Mouse (Mus musculus) left cerebral cortex, postnatal 10 days (tissue): Measurements from ENCODE around the gene Fxr2. TPM values are rescaled to one million over a fixed set of nuclear protein-coding genes. Genes with fewer than 3 reads are reported as not detected.

Experiments used
- DNase-seq, 2 experiments: peaks; one replicate each; pipeline ENCODE4 v3.0.0; 2021 to 2022; ENCODE audit warnings: low spot score in 2 of 2, mixed read lengths in 1 of 2; ENCODE audit errors: extremely low spot score in 1 of 2
- intact Hi-C: fragments of 180-260 bp; cut with DNase I; formaldehyde crosslinking; loops from one replicate; pipeline ENCODE4 v1.15.1; 2025
- total RNA-seq, 2 experiments: library from RNA; stranded (reverse); gene quantifications; 2 replicates each; pipeline ENCODE4 v1.2.3; 2021

Gene Fxr2
- total RNA-seq, 2 experiments from 2014 or later = 92.0 to 99.4 TPM

DNA sequence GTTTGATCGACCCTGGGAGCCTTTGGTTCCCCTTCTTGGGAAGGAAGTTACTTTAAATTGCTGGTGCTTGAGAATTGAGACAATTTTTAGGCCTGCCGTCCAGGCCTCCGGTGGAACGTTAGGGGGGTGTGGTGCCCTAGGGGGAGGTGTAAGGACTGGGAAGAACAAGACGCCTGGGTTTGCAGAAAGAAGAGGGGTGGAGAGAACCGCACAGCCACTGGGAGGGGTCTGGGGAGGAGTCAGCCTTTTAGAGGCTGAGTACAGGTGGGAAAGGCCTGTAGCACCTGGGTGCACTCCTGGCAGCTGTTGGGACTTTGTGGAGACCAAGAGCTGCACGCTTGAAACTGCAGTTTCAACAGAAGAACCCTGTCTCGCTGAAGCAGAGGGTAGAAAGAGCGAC is 22.0 kb downstream of the Fxr2 start:
- no peak for DNase-seq
- intact Hi-C loops = no loop called here

DNA sequence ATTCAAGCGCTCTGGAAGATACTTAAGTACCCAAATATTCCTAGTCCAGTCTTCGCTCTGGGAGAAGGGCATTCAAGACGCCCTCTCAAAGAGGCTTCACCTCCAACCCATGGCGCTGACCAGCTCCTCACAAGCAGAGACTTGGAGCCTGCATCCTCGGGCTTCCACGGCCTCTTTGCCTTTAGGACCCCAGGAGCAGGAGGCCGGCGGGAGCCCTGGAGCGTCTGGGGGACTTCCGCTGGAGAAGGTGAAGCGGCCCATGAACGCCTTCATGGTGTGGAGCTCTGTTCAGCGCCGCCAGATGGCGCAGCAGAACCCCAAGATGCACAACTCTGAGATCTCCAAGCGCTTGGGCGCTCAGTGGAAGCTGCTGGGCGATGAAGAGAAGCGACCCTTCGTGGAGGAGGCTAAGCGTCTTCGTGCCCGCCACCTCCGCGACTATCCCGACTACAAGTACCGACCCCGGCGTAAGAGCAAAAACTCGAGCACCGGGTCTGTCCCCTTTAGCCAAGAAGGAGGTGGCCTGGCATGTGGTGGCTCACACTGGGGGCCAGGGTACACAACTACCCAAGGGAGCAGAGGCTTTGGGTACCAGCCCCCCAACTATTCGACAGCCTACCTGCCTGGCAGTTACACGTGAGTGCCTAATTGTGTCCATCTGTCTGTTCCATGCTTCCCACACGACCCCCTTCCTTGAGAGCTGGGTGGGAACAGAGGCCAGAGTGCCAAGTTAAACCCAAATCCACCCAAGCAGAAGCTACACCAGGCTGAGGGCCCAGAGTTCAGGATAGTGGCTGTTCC is 22.7 kb downstream of the Fxr2 start, which contains the start of gene Sox15:
Gene Sox15 (plus strand): TSS at position 51 of the 801 bp plus-strand sequence.
- peak; percentile 70 to 83 for DNase-seq
- intact Hi-C loops = no loop called here

DNA sequence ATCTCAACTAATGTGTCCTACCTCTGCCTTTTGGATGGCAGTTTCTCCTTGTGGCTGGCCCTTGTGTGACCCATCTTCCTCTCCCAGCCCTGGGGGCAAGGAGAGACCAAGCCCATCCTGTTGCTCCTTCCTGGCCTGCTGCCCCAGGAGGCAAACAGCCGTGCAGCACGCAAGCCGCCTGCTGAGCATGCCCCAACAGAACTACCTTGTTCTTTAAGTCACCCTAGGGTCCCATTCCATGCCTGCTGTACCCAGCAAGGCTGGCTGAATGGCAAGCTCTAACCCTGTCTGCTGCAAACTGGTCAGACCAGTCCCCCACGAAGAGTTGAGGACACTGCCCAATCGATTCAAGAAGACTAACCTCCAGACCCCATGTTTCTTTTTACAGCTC is 23.3 kb downstream of the Fxr2 start:
- no peak for DNase-seq
- intact Hi-C loops = no loop called here

DNA sequence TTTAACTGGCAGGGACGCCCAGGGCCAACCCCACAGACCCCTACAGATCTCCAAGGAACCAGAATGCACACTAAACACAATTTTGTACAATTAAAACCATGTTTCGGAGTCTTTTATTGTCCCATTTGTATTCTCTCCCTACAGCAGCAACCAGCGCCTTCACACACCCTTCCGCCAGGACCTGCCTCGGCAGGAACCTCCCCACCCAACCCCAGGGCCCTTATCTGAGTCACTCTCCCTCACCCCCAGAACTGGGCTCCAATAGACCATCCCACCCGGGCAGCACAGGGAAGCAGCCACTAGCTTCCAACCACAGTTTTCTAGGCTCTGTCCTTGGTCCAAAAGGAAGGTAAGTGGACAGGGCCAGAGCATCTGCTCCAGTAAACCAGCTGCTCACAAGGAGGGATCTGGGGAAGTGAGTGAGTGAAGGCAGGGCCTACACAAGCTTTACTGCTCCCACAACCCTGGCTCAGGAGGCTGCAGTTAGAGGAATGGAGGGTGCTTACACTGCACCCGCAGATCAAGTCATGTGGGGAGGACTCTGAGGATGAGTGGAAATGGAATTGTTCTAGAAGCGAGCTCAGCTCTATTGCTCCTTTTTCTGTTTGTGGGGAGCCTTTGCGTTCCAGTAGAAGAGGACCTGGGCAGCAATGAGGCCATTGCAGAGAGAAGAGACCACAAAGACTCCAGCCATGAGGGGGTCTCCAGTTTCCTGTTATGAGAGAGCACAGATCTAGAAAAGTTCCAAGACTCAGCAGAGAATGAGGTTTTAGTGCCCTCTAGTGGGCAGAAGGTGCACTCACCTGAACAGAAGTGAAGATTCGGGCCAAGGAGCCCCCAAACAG is 24.0 kb downstream of the Fxr2 start:
- peak in 1 of 2 experiments; percentile 49 for DNase-seq
- intact Hi-C loops = no loop called here

DNA sequence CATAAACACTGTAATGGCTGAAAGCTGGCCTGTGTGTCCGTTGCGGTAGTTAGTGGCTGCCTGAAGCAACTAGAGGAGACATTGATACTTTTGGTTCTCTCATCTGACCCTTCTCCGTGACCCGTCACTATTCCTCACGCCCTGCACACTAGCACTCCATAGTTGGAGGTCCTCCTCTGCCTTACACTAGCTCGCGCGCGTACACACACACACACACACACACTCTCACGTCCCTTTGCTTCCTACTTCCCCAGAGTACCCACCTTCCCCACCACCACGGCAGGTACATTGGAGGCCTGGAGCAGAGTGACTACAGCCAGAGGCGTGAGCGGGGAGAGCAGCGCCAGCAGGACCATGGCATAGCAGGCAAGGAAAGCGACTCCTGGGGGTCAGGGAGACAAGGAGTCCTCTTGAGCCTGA is 24.7 kb downstream of the Fxr2 start:
- no peak for DNase-seq
- intact Hi-C loops = no loop called here

DNA sequence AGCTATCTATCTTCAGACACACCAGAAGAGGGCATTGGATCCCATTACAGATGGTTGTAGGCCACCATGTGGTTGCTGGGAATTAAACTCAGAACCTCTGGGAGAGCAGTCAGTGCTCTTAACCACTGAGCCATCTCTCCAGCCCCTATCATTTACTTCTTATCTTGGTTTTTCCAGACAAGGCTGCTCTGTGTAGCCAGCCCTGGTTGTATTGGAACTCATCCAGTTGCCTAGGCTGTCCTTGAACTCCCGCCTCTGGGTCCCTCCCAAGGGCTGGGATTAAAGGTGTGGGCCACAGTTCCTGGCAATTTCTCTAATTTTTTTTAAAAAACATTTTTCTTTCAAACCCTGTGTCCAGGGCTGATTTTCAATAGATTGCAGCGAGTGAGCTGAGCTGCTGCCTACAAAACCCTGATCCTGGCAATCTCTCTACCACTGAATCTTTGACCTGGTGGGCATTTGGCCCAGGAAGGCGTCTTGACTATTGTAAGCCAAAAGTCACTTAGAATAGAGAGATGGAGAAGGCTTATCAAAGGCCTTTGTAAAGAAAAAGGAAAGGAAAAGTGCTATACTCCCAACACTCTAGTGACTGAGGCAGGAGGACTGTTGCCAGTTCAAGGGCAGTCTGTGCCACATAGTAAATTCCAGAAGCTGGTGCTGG is 28.6 kb downstream of the Fxr2 start:
- DNase-seq = no peak
- intact Hi-C loops = no loop called here

DNA sequence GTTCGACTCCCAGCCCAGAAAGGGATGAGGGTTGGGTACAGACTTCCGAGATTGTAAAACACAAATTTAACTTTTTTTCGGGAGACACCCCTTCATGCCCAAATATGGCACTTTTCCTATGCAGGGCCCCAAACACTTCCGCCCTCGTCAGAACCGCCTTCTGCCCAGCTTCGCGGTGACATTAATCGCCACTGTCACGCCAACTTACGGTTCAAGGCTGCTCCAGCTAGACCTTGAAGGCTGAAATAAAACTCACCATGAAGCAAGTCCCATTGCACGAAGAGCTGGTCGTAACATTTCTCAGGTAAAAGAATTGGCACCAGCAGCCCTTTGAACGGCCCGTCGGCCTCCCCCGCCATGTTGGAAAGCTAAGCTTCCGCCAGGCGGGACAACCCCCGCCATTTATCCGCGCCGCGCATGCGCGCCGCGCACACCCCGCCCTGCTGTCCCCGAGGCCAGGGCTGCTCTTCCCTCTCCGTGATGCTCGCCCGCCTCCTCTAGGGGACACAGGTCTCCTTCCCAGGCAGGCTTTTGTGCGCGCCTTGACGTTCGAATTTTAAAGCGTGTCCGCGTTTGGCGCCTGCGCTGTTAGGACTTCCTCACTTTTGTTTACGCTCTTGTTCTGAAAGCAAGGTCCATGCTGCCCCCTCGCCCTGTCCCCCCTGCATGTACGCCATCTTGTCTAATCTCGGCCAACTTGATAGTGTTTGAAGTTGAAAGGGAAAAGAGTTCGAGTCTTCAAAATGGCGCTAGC is 29.6 kb downstream of the Fxr2 start, which contains the start of gene Mpdu1:
Gene Mpdu1 (minus strand): TSS at position 430 of the 754 bp plus-strand sequence.
- peak; percentile 94 to 98 for DNase-seq
- intact Hi-C loops = no loop called here

DNA sequence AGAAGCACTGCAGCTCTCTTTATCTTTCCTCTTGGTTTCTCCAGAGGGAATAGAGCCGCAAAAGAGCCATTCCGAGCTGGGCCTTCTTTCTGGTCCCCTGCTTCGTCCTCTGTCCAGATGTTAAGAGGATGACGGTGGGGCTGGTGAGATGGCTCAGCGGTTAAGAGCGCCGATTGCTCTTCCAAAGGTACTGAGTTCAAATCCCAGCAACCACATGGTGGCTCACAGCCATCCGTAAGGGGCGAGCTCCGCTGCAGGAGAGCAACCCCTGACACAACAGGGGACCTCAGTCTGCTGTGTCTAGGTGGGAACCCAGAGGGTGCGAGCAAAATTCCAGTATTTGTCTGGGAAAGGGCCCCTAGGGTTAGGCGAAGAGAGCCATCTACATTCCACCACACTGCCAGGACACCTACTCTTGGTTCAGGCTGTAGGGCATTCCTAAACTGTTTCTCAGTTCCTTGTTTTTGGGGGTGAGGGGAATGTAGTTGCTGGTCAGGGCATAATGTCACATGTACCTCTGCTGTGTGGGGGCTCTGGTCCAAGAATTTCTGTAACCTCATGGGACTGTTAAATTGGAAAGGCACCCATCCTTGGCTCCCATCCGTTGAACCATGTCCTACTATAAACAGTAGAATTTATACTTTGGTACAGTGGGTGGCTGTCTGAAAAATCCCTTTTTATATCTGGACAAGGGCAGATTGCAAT is 30.3 kb downstream of the Fxr2 start:
- no peak for DNase-seq
- intact Hi-C loops = no loop called here

DNA sequence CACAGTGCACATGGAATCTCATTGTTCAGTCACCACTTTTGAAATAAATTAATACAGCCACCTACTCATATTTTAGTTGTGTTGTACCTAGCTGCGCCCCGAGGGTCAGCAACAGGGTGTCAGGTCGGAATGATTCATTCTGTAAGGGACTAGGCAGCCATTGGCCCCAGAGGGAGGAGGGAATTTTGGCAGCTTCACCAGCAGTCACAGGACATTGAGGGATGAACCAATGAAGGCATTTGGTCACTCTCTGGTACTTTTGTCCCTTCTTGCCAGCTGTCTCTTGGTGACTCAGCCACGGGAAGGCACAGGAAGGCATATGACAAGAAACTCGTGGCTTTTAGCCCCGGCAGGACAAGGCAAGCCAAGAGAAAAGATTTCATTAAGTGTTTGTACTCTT is 31.0 kb downstream of the Fxr2 start:
- intact Hi-C loops = no loop called here

DNA sequence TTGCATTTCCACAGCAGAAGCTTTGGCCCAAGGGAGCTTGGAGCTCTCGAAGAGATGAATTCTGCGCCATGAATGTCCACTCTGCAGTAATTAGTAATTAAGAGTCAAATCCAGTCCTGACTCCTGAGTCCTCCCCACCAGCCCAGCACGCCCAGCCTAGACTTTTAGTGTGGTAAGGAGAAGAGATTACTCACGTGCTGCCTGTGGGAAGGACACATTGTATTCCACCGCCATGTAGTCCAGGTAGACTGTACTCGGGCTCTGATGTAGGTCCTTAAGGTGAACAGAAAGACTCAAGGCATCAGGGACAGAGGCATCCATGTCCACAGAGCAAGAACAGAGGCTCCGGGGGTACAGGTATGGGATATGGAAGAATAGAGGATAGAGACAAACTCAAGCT is 32.1 kb downstream of the Fxr2 start:
- intact Hi-C loops = no loop called here
- DNase-seq = no peak

More for the DNA sequence above, 31.0 kb downstream of the Fxr2 start:
- DNase-seq = no peak

DNA sequence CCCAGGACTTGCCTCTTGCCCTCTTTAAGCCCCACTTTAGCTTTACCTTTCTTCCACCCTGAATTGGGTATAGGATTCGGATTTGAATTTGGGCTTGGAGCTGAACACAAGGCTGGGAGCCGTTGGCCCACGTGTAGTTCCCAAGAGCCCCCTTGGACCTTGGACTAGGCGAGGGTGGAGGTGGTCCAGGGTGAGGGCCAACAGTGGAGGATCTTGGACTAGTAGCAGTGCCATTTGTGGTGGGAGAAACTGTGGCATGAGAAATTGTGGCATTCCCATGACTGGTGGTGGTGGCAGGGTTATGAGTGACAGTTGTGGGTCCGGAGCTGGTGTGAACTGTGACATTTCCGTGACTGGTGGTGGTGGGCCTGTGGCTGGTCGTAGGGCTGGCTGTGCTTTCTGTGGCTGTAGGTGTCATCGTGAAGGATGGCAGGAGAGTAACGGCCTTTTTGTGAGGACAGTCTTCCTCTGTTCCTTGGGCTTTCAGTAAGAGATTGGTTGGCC is 32.7 kb downstream of the Fxr2 start:
- DNase-seq = no peak
- intact Hi-C loops = no loop called here

DNA sequence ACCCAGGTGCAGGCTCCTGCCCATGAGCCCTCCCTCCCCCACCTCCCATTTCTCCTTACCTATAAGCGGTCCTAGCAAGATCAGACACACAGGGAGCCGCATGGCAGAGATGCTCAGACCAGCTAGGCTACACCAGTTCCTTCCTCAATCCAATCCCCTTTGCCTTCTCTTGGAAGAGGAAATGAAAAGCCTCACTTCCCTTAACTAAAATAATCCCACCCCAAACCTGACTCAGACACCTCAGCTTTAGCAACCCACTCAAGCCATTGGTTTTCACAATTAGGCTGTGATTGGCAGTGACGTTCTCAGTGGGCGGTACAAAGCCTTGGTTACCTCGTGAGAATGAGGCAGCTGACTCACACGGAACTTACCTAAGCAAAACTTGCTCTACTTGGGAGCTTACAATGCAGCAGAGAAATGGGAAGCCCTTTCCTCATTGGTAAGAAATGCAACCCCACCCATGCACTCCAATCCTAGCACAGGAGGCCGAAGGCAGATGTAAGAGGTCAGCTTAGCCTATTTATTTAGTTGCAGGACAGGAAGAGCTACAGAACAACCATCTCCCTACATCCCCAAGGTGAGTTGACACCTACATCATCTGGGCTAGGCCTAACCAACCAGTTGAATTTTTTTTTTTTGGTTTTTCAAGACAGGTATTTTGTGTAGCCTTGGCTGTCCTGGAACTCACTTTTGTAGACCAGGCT is 33.3 kb downstream of the Fxr2 start, which contains the start of gene Cd68:
Gene Cd68 (minus strand): TSS at position 193 of the 704 bp plus-strand sequence.
- DNase-seq = peak in 1 of 2 experiments; percentile 68
- intact Hi-C loops = no loop called here

DNA sequence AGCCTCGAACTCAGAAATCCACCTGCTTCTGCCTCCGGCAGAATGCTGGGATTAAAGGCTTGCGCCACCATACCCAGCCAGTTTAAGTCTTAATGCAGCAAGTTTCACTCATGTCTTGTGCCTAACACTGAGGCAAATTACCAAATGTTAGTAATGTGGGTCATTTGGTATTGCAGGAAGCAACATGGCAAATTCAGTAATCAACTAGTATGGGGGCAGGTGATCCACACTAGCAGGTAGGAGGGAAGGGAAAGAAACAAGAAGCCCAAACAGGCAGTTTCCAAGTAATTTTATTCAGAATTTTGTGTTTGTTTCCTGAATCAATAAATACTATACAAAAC is 33.8 kb downstream of the Fxr2 start:
- no peak for DNase-seq
- intact Hi-C loops = no loop called here

DNA sequence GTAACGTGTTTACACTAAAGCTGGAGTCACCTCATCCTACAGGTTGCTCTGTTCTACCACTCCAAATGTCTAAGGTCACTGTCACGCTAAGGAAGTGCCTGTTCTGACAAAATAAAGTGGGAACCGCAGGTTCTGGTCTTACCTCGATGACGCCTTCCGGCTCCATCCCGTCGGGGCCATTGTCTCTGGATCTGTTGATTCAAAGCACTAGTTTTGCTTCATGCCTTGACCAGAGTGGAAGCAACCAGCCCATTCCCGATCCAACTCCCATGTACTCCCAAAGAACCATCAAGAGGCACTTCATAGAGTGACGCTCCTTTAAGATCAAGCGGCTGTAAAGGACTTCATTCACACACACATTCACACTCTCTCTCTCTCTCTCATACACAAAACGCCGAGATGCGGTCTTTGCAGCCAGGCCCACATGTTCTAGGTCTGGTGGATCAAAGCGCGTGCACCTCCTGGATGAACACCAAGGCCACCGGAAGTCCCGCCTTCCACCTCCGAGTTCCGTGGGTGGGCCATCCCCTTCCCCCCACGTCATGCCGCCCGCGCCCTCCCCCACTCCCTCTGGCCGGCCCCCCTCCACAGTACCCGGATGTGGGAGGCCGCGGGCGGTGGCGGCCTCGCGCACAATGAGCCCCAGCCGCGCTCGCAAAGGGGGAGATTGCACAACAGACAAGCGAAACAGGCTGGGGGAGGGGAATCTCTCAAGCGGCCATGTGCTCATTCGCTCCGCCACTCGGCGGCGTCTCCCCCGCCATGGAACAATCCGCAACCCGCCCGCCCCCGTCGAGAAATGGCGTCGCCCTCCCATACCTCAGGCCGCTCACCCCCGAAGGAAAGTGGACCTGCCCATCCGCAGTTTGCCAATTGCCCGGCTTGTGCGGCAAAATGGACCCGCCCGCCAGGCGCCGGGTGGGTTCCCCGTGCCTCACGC is 38.3 kb downstream of the Fxr2 start:
- intact Hi-C loops = no loop called here
- peak; percentile 92 to 97 for DNase-seq

DNA sequence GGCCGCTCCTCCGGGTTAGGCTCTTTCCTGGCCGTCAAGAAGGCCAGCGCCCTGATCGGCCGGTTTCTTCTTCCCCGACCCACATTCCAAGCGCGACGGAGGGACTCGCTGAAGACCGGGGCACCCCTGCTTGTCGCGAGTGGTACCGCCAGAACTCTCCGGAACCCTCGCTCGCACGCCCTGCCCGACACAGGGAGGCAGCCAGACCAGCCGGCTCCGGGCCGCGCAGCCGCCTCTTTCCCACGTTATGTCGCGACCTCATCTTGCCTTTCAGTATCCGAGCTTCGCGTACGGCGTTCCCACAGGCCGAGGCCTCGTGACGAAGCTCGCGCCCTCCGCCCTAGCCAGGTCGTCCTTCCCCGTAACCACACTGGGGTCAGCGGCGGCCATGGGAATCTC is 38.9 kb downstream of the Fxr2 start:
- no peak for DNase-seq
- intact Hi-C loops = no loop called here

DNA sequence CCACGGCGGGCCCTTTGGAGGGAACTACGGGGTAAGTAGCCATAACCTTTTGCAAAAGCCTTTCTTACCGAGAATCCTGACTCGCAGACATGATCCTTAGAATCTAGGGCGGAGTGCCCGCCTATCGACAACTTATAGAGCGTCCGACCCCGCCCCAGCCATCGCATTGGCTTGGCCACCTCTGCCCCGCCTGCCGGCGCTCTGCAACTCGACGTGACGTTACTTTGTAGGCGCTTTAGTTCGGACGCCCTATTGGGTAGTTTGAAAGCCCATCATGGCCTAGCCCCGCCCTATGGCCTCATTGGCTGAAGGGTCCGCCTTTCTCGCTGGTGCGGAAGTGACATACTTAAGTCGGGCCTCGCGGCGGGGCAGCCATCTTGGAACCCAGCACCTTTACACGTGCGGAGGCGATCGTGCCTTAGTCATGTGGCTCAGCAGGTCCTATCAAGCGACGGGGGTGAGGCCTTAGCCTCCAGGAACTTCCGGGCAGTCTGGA is 39.5 kb downstream of the Fxr2 start, which contains the start of gene Eif4a1:
Gene Eif4a1 (minus strand): TSS at position 213 of the 496 bp plus-strand sequence.
- peak; percentile 99 to 100 for DNase-seq
- intact Hi-C loops = no loop called here
